Mouse (Mus musculus) C2C12 (cell line): ENCODE results near the gene Orc3.

Experiments used
- CEBPB ChIP-seq: IDR thresholded peaks from one replicate; pipeline ENCODE4 v1.6.1; 2011; ENCODE audit warnings: low read depth, mild to moderate bottlenecking, control low read depth, moderate library complexity
- CTCF ChIP-seq: IDR thresholded peaks from one replicate; pipeline ENCODE4 v1.5.1; 2011; ENCODE audit not compliant: control insufficient read depth, insufficient read depth, insufficient read length
- MYOG ChIP-seq: IDR thresholded peaks from one replicate; pipeline ENCODE4 v1.6.1; 2011; ENCODE audit not compliant: control insufficient read depth, insufficient read length; ENCODE audit errors: extremely low read depth
- USF1 ChIP-seq: IDR thresholded peaks from one replicate; pipeline ENCODE4 v1.6.1; 2011; ENCODE audit warnings: low read depth, mild to moderate bottlenecking, control low read depth, moderate library complexity

DNA sequence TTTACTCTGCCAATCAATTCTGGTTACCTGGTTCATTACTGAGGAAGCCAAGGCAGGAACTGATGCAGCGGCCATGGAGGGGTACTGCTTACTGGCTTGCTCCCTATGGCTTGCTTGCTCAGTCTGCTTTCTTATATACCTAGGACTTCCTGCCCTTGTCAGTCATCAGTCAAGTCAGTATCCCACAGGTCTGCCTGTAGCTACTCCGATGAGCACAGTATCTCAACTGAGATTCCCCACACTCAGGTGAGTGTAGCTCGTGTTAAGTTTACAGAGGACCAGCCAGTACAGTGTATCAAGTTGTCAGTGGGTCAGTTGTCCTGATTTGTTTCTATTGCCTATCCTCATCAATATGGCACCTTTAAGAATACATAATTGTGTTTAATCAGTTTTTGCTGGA lies 26.0 kb upstream of the Orc3 start:
- no peak for TF ChIP-seq CTCF
- no peak for TF ChIP-seq MYOG
- no peak for TF ChIP-seq USF1
- no peak for TF ChIP-seq CEBPB
